Mouse (Mus musculus) brain, embryonic 18.5 days (tissue): ENCODE results near the gene Olfr1245.
"Not testable (repeated sequence)": the region's sequence is repeated elsewhere in the genome, so short reads cannot be mapped to it uniquely, and the experiment has no call there.

Source experiments
- DNase-seq: peaks from one replicate; pipeline ENCODE4 v3.0.0-alpha.2; 2012; ENCODE audit warnings: low read depth, low spot score

The Olfr1245 gene

DNA sequence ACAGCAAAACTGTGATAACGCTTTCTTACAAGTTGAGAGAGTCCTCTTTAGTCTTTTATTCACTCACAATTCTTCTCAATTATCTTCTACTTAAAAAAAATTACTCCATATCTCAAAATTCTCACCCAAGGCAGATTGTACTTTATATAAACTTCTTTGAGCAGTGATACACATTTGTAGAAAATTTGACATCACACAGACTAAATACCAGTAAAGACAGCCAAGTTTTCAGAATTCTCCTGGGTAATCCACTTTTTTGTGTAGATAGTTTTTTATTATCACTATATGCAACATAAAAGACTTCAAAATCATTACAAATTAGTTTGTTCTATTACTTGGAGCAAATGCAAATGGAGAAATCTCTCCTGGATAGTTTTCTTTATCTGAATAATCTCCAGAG lies at the start of gene Olfr1245:
Gene Olfr1245, minus strand, starts transcription at position 101 of the 400 bp plus-strand sequence.
- DNase-seq: no peak

DNA sequence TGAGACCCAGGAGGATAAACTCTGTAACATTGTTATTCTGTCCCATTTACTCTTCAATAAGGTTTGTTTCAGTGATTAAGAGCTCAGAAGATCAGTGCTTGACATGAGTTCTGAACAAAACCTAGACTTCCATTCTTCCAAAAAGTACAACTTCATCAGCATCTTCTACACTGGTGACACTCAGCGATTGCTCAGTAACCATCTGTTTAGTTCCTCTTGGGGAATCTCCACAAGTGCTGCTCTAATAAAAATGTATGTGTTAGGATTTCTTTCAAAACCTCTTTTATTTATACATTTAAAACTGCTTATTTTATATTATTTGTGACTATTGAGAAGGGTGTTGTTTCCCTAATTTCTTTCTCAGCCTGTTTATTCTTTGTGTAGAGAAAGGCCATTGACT lies 39.9 kb upstream of the Olfr1245 start, which contains the start of gene Olfr1248:
Gene Olfr1248, minus strand, starts transcription at position 101 of the 400 bp plus-strand sequence.
- not testable (repeated sequence) for DNase-seq

DNA sequence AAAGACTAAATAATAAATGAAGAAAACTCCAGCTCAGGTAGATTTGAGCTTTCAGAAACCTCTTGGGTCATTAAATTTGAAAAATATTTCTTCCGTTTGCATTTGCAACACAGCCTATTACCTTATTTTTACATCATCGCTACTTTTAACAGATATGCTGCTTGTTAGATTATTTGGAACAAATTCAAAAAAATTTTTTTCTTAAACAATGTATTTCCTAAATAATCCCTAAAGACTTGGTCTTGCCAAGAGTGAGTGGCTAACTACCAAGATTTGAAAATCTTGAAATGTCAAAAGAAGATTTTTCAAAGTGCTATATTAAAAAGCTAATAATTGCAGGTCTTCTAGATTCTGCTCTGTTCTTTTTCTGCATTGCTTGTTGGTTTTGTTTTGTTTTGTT lies 35.8 kb upstream of the Olfr1245 start, which contains the start of gene Olfr1247:
Gene Olfr1247, minus strand, starts transcription at position 101 of the 400 bp plus-strand sequence.
- no peak for DNase-seq

DNA sequence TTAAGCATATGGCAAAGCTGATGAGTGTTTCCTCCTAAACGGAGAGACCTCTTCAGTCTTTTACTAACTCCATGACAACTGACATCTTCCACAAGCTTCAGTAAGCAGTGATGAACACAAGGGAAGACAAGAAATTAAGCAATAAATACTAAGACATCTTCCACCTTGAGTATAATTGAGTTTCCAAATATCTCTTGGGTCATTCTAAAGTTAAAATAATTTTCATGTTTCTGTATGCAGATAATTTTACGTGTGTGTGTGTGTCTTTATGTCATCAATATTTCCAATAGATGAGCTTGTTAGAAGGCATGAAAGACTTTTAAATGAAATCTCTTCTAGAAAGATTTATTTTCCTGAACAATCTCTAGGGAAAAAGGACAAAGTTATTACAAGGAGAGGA lies 14.8 kb upstream of the Olfr1245 start, which contains the start of gene Olfr1246:
Gene Olfr1246, minus strand, starts transcription at position 101 of the 400 bp plus-strand sequence.
- no peak for DNase-seq

DNA sequence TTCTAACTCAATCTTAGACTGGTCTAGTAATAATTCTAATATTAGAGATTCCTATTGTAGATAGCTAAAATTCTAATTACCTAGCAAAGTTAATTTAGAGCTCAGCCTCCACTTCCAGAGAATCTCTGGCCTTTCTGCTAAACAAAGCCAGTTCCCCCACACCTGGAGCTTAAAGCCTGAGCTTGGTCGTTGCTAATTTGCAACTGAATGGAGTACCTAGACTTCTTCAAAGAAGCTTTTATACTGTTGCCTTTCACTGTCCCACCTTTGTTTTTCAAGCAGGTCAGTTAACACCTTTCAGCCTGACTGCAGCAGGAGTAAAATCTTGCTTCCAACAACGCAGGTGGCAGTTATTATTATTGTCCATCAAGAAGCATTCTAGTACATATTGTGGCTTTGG lies 15.5 kb downstream of the Olfr1245 start:
- not testable (repeated sequence) for DNase-seq

DNA sequence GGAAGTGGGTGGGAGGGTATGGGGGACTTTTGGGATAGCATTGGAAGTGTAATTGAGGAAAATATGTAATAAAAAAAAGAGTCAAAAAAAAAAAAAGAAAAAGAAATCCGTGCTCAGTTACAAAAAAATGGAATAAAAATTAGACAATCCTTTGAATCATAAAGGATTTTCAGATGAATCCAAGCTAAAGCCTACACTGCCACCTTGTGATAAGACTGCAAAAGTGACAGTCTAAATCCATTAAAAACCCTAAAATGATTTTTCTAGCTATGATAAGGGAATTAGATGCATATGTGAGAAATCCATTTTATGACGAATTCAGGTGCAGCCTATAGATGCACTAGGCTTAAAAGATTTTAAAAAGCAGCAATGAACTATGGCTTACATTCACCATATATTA lies 33.7 kb downstream of the Olfr1245 start:
- peak; percentile 3 for DNase-seq

DNA sequence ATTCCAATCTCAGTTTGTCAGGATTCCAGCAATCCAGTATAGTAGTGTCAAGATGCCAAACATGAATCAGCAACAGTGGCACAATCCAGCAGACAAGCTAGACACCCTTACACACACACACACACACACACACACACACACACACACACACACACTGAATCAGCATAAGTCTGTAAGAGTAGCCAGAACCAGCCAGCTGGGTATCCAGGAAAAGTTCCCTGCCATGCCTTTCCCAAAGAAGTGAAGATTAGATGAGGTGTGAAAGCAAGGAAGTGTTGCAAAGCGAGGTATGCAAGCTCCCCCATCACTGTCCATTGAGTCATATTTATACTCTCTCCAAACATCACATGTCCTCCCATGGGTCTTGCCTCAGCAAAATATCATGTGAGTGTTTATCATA lies 38.3 kb downstream of the Olfr1245 start:
- DNase-seq: no peak

DNA sequence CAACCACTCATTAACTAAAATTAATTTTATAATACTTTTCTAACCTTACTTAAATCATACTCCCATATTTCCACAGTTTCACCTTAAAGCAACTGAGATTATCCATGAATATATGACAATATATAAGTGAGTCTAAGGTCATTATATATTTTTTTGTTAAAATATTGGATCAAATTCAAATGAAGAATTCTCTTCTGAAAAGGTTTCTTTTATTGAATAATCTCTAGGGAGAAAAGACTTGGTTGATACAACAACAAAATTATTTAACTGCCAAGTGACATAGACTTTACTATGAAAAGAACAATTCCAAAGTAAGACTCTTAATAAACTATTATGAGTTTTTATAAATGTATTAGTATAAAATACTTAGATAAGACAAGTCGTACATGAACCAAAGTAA lies 46.9 kb downstream of the Olfr1245 start, which contains the start of gene Olfr1243:
Gene Olfr1243, minus strand, starts transcription at position 101 of the 400 bp plus-strand sequence.
- DNase-seq: no peak
